Mouse (Mus musculus) layer of hippocampus, adult 9-11 months (tissue): Measurements from ENCODE around the gene Setd3.

Source experiments
- DNase-seq: peaks from one replicate; pipeline ENCODE4 v3.0.0; 2022

Gene Setd3

GRCm38 (mm10) chr12:108179246-108179320, at the start of gene Setd3:
Gene Setd3, minus strand, starts transcription at chr12:108179314.
- no peak for DNase-seq

- no peak for DNase-seq
These were observed 48.4 kb upstream of the Setd3 start for GRCm38 (mm10) chr12:108227527-108227926.

- no peak for DNase-seq
These were observed 47.8 kb upstream of the Setd3 start for GRCm38 (mm10) chr12:108226941-108227340.

- DNase-seq: no peak
These were observed 47.1 kb upstream of the Setd3 start for GRCm38 (mm10) chr12:108226216-108226615.

- peak; percentile 71 for DNase-seq
These were observed 46.7 kb upstream of the Setd3 start for GRCm38 (mm10) chr12:108225781-108226180.

GRCm38 (mm10) chr12:108223357-108223756, 44.2 kb upstream of the Setd3 start:
- DNase-seq: no peak

GRCm38 (mm10) chr12:108221712-108222111, 42.6 kb upstream of the Setd3 start:
- no peak for DNase-seq

- DNase-seq: no peak
These were observed 42.1 kb upstream of the Setd3 start for GRCm38 (mm10) chr12:108221206-108221605.

- no peak for DNase-seq
These were observed 41.5 kb upstream of the Setd3 start for GRCm38 (mm10) chr12:108220621-108221020.

- DNase-seq: no peak
These were observed 40.9 kb upstream of the Setd3 start for GRCm38 (mm10) chr12:108219825-108220616.

GRCm38 (mm10) chr12:108219163-108219562, 40.0 kb upstream of the Setd3 start:
- no peak for DNase-seq

GRCm38 (mm10) chr12:108217572-108217971, 38.5 kb upstream of the Setd3 start:
- DNase-seq: no peak

GRCm38 (mm10) chr12:108216611-108217370, 37.7 kb upstream of the Setd3 start:
- no peak for DNase-seq

- no peak for DNase-seq
These were observed 36.0 kb upstream of the Setd3 start for GRCm38 (mm10) chr12:108215090-108215489.

GRCm38 (mm10) chr12:108213090-108214041, 34.3 kb upstream of the Setd3 start:
- DNase-seq: no peak

- DNase-seq: no peak
These were observed 33.4 kb upstream of the Setd3 start for GRCm38 (mm10) chr12:108212476-108212875.

GRCm38 (mm10) chr12:108212071-108212470, 33.0 kb upstream of the Setd3 start:
- DNase-seq: no peak

GRCm38 (mm10) chr12:108210623-108211022, 31.5 kb upstream of the Setd3 start:
- DNase-seq: no peak

GRCm38 (mm10) chr12:108208726-108209438, 29.8 kb upstream of the Setd3 start:
- peak; percentile 59 for DNase-seq

- DNase-seq: no peak
These were observed 29.1 kb upstream of the Setd3 start for GRCm38 (mm10) chr12:108208216-108208615.

- DNase-seq: no peak
These were observed 27.5 kb upstream of the Setd3 start for GRCm38 (mm10) chr12:108206641-108207040.

GRCm38 (mm10) chr12:108204978-108205377, 25.9 kb upstream of the Setd3 start:
- DNase-seq: no peak

GRCm38 (mm10) chr12:108203895-108204294, 24.8 kb upstream of the Setd3 start:
- DNase-seq: no peak
